Mouse (Mus musculus) midbrain, embryonic 11.5 days (tissue): ENCODE results near the gene Itsn2. TPM values are rescaled to one million over a fixed set of nuclear protein-coding genes. Genes with fewer than 3 reads are reported as not detected.
A peak's percentile ranks its signal among the peaks of the same experiment; 100 is the strongest.

Experiments
- ATAC-seq: fragments of 200-750 bp; cut with Nextera tagmentation; 2 replicates; pipeline ENCODE4 v1.8.0; 2017; ENCODE audit warnings: moderate TSS enrichment, moderate library complexity; ENCODE audit not compliant: low FRiP score
- DNase-seq: peaks from one replicate; pipeline ENCODE4 v3.0.0; 2015; ENCODE audit warnings: low spot score; ENCODE audit errors: missing footprints
- H3K27ac ChIP-seq: fragments of 300-500 bp; sonication (generic); 2 replicates; pipeline ENCODE4 v1.5.1; 2014; ENCODE audit warnings: low read depth, low read length
- H3K27me3 ChIP-seq: fragments of 300-500 bp; sonication (generic); 2 replicates; pipeline ENCODE4 v1.6.1; 2014; ENCODE audit warnings: mild to moderate bottlenecking, low read length, moderate library complexity, mixed read lengths; ENCODE audit not compliant: control insufficient read depth, insufficient read depth
- H3K36me3 ChIP-seq: fragments of 300-500 bp; sonication (generic); 2 replicates; pipeline ENCODE4 v1.6.1; 2014; ENCODE audit warnings: mild to moderate bottlenecking, low read length, moderate library complexity, mixed read lengths; ENCODE audit not compliant: control insufficient read depth, insufficient read depth
- H3K4me1 ChIP-seq: fragments of 300-500 bp; sonication (generic); 2 replicates; pipeline ENCODE4 v1.6.1; 2014; ENCODE audit warnings: low read length; ENCODE audit not compliant: control insufficient read depth, insufficient read depth
- H3K4me2 ChIP-seq: fragments of 300-500 bp; sonication (generic); 2 replicates; pipeline ENCODE4 v1.6.1; 2014; ENCODE audit warnings: mild to moderate bottlenecking, moderate library complexity
- H3K4me3 ChIP-seq: fragments of 300-500 bp; sonication (generic); 2 replicates; pipeline ENCODE4 v1.5.1; 2014; ENCODE audit warnings: low read depth, low read length
- H3K9ac ChIP-seq: fragments of 300-500 bp; sonication (generic); 2 replicates; pipeline ENCODE4 v1.6.1; 2014; ENCODE audit warnings: low read length
- H3K9me3 ChIP-seq: fragments of 300-500 bp; sonication (generic); 2 replicates; pipeline ENCODE4 v1.6.1; 2016; ENCODE audit warnings: low read length; ENCODE audit not compliant: control insufficient read depth
- WGBS: fragments of 180-500 bp; shearing (Covaris S2); extraction: QIAGEN DNeasy Blood & Tissue Kit; methylation state at CpG from one replicate; pipeline ENCODE4 v1.1.7; 2014; 5-methylcytosine and 5-hydroxymethylcytosine counted together
- polyA plus RNA-seq: library from polyadenylated mRNA; unstranded; fragments of >200 nt; fragmentation: Nextera tagmentation; extraction: Ambion mirVana; gene quantifications from 2 replicates; pipeline ENCODE4 v1.2.1, GENCODE M21; 2014

The Itsn2 gene
- polyA plus RNA-seq, 1 experiment from 2014 or later, result 13.8 TPM

DNA sequence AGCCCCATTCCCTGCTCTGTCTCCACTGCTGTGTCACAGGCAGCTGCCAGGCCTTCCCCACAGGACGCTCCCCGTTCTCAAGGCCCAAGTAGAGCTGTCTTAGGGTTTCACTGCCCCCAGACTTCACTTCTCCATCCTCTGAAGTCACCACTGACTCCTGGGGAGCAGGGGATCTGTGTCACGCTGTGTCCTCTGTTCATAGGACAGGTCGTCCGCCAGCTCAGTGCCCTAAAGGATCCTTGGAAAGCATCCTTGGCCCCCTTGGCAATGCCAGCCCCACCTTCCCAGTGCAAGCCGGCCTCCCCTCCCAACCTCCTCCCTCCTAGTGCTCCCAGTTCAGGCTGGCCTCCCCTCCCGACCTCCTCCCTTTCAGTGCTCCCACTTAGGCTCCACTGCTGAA lies 117.5 kb downstream of the Itsn2 start:
- Histone ChIP-seq H3K27ac (no peak overlapping the region), H3K4me3 (no peak overlapping the region), H3K36me3 (peaks cover 3% of the 10 kb centered on the region; the same call in 1 of the 2 replicates), H3K9ac (no peak overlapping the region), H3K9me3 (no peaks in the 10 kb centered on the region), H3K4me2 (no peak overlapping the region), H3K27me3 (no peaks in the 10 kb centered on the region), H3K4me1 (no peaks in the 10 kb centered on the region)
- ATAC-seq (no peak), DNase-seq (no peak)
- WGBS, result 89% methylated on average over 7 of the region's 7 CpGs

DNA sequence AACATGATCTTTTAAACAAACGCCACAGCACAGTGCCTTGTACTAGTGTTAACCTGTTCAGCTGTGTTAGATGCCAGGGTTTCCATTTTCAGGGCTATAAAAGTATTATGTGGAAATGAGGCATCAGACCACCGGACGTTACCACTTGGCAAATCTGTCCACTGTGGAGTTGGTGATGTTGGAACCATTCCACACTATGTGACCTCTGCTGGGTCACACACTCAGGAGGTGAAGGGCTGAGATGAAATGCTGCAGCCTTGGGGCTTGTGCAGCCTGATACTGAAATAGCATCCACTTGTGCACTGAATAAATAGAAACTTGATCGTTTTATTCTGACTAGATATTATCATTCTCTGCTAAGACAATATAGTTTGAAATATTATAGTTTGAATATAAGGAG lies 120.9 kb downstream of the Itsn2 start:
- WGBS, result 88% methylated on average over 4 of the region's 4 CpGs
- Histone ChIP-seq H3K27me3 (no peaks in the 10 kb centered on the region), H3K27ac (no peak overlapping the region), H3K4me1 (no peaks in the 10 kb centered on the region), H3K4me2 (no peak overlapping the region), H3K36me3 (peaks cover 3% of the 10 kb centered on the region; the same call in 1 of the 2 replicates), H3K4me3 (no peak overlapping the region), H3K9me3 (no peaks in the 10 kb centered on the region), H3K9ac (no peak overlapping the region)
- DNase-seq, result no peak
- ATAC-seq, result no peak

DNA sequence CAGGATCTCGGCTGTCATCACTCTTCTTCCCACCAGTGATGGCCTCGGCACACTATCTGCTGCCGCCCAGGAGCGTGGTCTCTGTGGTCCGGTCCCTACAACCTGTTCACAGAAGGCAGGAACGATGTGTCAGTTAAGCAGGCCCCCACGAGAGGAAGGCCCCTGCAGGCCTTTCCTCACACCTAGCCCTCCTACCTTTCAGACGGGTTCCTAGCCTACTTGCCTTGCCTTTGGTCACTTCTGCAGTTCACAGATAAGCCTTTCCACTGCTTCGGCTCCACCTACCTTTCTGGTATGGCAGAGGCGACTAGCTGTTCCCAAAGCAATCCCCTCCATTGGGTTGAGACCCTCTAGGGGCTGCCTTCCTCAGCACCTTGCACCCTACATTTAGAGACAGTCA lies 123.2 kb downstream of the Itsn2 start:
- Histone ChIP-seq H3K9ac (no peak overlapping the region), H3K27me3 (no peaks in the 10 kb centered on the region), H3K27ac (no peak overlapping the region), H3K4me1 (no peaks in the 10 kb centered on the region), H3K4me3 (no peak overlapping the region), H3K4me2 (no peak overlapping the region), H3K9me3 (no peaks in the 10 kb centered on the region), H3K36me3 (no peaks in the 10 kb centered on the region)
- WGBS, result 85% methylated on average over 10 of the region's 10 CpGs
- DNase-seq (no peak), ATAC-seq (no peak)

GRCm38 (mm10) chr12:4717417-4717816 lies 125.0 kb downstream of the Itsn2 start:
- no peak for DNase-seq

GRCm38 (mm10) chr12:4719066-4719761 lies 126.8 kb downstream of the Itsn2 start:
- H3K9ac ChIP-seq, result no peak overlapping the region
- no peaks in the 10 kb centered on the region for H3K36me3 ChIP-seq
- no peak overlapping the region for H3K4me3 ChIP-seq
- DNase-seq (no peak), ATAC-seq (no peak)
- 86% methylated on average over 13 of the region's 13 CpGs for WGBS
- no peak overlapping the region for H3K27ac ChIP-seq
- H3K4me2 ChIP-seq, result no peak overlapping the region
- no peaks in the 10 kb centered on the region for H3K4me1 ChIP-seq
- H3K9me3 ChIP-seq, result no peaks in the 10 kb centered on the region
- no peaks in the 10 kb centered on the region for H3K27me3 ChIP-seq

More at GRCm38 (mm10) chr12:4717417-4717816, 125.0 kb downstream of the Itsn2 start:
- H3K27ac ChIP-seq, result no peak overlapping the region
- no peaks in the 10 kb centered on the region for H3K36me3 ChIP-seq
- 10% methylated on average over 7 of the region's 7 CpGs for WGBS
- no peaks in the 10 kb centered on the region for H3K9me3 ChIP-seq
- no peaks in the 10 kb centered on the region for H3K27me3 ChIP-seq
- peak; percentile 76; the same call in 1 of the 2 replicates for ATAC-seq
- H3K4me2 ChIP-seq, result no peak overlapping the region
- no peak overlapping the region for H3K4me3 ChIP-seq
- H3K9ac ChIP-seq, result no peak overlapping the region
- no peaks in the 10 kb centered on the region for H3K4me1 ChIP-seq

GRCm38 (mm10) chr12:4719762-4720754 lies 127.6 kb downstream of the Itsn2 start:
- 80% methylated on average over 17 of the region's 17 CpGs for WGBS
- no peaks in the 10 kb centered on the region for H3K9me3 ChIP-seq
- DNase-seq (no peak), ATAC-seq (no peak)
- no peaks in the 10 kb centered on the region for H3K27me3 ChIP-seq
- H3K4me3 ChIP-seq, result no peak overlapping the region
- H3K9ac ChIP-seq, result no peak overlapping the region
- H3K27ac ChIP-seq, result no peak overlapping the region
- H3K36me3 ChIP-seq, result no peaks in the 10 kb centered on the region
- H3K4me2 ChIP-seq, result no peak overlapping the region
- no peaks in the 10 kb centered on the region for H3K4me1 ChIP-seq

GRCm38 (mm10) chr12:4729165-4729564 lies 136.7 kb downstream of the Itsn2 start:
- DNase-seq (peak; percentile 86), ATAC-seq (no peak)

GRCm38 (mm10) chr12:4731629-4732028 lies 139.2 kb downstream of the Itsn2 start:
- no peaks in the 10 kb centered on the region for H3K27me3 ChIP-seq
- H3K27ac ChIP-seq, result no peak overlapping the region
- ATAC-seq (no peak), DNase-seq (no peak)
- no peak overlapping the region for H3K4me2 ChIP-seq
- H3K4me3 ChIP-seq, result no peak overlapping the region
- H3K9me3 ChIP-seq, result no peaks in the 10 kb centered on the region
- H3K36me3 ChIP-seq, result no peaks in the 10 kb centered on the region
- H3K9ac ChIP-seq, result no peak overlapping the region
- no peaks in the 10 kb centered on the region for H3K4me1 ChIP-seq
- WGBS, result 79% methylated on average over 4 of the region's 4 CpGs

More at GRCm38 (mm10) chr12:4729165-4729564, 136.7 kb downstream of the Itsn2 start:
- Histone ChIP-seq H3K36me3 (no peaks in the 10 kb centered on the region), H3K27me3 (no peaks in the 10 kb centered on the region), H3K4me2 (no peak overlapping the region), H3K9ac (no peak overlapping the region), H3K27ac (no peak overlapping the region), H3K4me1 (no peaks in the 10 kb centered on the region), H3K4me3 (no peak overlapping the region), H3K9me3 (no peaks in the 10 kb centered on the region)
- WGBS, result 87% methylated on average over 3 of the region's 3 CpGs

GRCm38 (mm10) chr12:4732332-4732731 lies 139.9 kb downstream of the Itsn2 start:
- Histone ChIP-seq H3K4me3 (no peak overlapping the region), H3K9ac (no peak overlapping the region), H3K27ac (no peak overlapping the region), H3K27me3 (no peaks in the 10 kb centered on the region), H3K36me3 (no peaks in the 10 kb centered on the region), H3K4me2 (no peak overlapping the region), H3K4me1 (no peaks in the 10 kb centered on the region), H3K9me3 (no peaks in the 10 kb centered on the region)
- DNase-seq (no peak), ATAC-seq (no peak)
- 72% methylated on average over 4 of the region's 4 CpGs for WGBS
